Mouse (Mus musculus) ES-E14 (cell line): ENCODE measurements at regions not wholly inside any gene's neighbourhood (a gene's known extent, or its start where the extent isn't known, plus 50 kb on each side); places are given as distances from the start of the nearest gene placed in this dataset.
"Not testable (repeated sequence)": the region's sequence is repeated elsewhere in the genome, so short reads cannot be mapped to it uniquely, and the experiment has no call there.

ENCODE experiments used
- CHD2 ChIP-seq: IDR thresholded peaks from 2 replicates; pipeline ENCODE4 v1.6.1; 2014; ENCODE audit warnings: mild to moderate bottlenecking, low read depth, low read length, inconsistent platforms
- MAFK ChIP-seq: IDR thresholded peaks from 2 replicates; pipeline ENCODE4 v1.6.1; 2014; ENCODE audit warnings: mild to moderate bottlenecking, low read depth, low read length, inconsistent platforms; ENCODE audit not compliant: insufficient read depth
- ZC3H11A ChIP-seq: IDR thresholded peaks from 2 replicates; pipeline ENCODE4 v1.6.1; 2012; ENCODE audit warnings: low read depth, mild to moderate bottlenecking, inconsistent platforms, low read length, borderline replicate concordance
- ZNF384 ChIP-seq: IDR thresholded peaks from 2 replicates; pipeline ENCODE4 v1.6.1; 2012; ENCODE audit warnings: low read depth, low read length, inconsistent platforms

GRCm38 (mm10) chr17:74138517-74138916, 90.8 kb upstream of the Srd5a2 start:
- TF ChIP-seq CHD2, MAFK, ZC3H11A, ZNF384: not testable (repeated sequence)
